Mouse (Mus musculus) right cerebral cortex, postnatal 25 days (tissue): ENCODE measurements at regions not wholly inside any gene's neighbourhood (a gene's known extent, or its start where the extent isn't known, plus 50 kb on each side); places are given as distances from the start of the nearest gene placed in this dataset.

Experiments used
- DNase-seq: peaks from one replicate; pipeline ENCODE4 v3.0.0; 2022

GRCm38 (mm10) chr11:28782486-28782885 lies 70.5 kb upstream of the Efemp1 start:
- DNase-seq = no peak

GRCm38 (mm10) chr11:28770831-28771230 lies 82.2 kb upstream of the Efemp1 start:
- no peak for DNase-seq

DNA sequence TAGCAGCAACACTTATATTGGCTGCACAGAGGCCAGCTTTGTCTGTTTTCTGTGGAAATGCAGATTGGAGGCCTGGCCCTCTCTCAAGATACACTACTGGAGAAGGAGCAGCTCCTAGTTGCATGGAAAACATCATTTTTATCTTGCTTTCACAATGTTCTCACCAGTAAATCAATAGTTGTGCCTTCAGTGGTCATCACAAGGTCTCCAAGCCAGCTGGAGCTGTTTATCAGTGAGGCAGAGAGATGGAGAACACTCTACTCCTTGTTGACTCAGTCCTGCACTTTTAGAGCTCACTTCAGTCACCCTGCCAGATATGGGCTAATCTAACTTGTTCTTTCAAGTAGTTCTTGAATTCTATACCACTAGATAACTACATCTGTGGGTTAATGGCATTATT lies 92.3 kb upstream of the Efemp1 start:
- no peak for DNase-seq

DNA sequence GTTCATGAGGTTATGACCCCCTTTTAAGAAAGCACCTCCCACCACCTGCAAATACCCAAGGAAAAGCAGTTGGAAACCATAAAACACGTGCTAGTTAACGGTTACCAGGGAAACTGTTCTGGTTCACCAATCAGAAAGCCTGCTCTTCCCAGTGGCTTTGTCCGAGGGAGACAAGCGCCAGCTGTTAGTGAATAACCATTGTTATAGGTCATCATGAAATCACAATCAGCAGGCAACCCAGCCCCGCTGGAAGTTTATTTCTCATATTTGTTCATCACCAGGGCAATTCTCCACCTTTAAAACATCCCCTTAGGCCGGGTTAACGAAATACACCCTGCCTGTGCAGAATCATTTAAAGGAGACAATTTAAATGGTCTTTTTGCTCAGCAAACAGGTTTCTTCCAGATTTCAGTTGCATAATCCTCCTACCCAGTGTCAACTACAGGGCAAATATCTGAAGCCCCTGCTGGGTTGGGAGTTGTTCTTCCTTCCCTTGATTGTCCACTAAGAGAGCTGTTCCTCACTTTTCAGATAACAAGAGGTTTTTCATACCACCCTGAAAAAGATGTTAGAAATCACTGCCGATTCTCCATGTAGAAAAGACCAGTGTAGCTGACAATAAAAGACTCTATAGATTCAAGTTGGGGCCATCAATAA lies 117.9 kb upstream of the Efemp1 start:
- peak; percentile 3 for DNase-seq

DNA sequence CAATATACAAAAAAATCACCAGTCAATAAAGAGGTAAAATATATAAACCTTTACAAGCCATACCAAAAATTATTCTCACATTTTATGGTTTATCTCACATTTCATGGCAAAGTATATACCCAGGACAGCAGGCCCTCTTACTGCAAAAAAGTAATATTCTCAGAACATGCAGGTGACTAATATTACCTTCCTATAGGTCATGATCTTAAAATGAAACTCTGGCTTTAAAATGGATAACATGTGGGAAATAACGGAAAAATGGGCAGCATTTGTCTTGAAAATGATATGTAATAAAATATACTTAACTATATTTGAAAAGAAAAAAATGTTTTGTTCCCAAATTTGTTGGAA lies 118.4 kb upstream of the Efemp1 start:
- no peak for DNase-seq

DNA sequence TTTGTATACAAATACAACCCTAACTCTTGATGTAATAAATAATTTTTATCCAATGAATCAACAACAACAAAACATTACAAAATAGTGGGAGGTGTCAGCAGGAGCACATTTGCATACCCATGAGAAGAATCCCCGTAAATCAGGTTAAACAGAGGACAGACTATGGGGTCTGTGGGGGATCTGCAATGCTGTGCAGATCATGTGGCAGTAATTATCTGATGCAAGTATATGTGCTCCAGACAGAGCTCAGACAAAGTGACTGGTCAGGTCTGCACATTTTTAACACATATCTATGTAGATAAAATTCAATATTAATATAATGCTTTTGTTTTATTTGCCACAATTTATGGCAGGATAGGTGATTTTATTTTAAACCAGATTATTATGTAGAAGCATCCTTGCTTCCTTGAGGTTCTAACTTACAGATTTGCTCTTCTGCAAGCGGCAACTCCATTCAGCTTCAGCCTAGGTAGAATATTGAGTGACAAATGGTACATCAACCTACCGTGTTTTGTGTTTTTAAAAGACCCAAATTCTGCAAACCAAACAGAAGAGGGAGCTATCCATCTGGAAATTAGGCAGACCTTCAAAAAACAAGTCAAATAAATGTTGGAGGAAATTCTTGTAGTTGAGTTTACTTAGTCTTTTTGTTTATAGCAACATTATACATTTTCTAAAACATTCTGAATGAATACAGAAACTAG lies 119.0 kb upstream of the Efemp1 start:
- DNase-seq = no peak

DNA sequence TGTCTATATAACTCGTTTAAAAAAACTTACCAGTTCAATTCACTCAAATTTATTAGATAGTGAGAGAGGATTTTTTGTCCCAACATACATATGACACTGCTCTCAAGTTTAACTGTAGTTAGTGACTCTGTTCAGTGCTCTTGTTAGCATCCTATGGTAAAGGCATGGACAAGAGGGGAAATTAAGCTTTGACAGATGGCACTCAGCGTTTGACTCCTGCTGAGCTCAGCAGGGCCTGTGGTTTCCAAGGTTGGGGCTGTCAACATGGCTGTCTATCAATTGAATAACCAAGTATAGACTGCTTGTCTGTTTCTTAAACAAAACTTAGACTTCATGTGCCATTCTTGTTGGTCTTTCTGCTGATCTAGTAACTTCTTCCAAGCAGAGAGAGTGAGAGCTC lies 122.9 kb upstream of the Efemp1 start:
- DNase-seq = no peak

DNA sequence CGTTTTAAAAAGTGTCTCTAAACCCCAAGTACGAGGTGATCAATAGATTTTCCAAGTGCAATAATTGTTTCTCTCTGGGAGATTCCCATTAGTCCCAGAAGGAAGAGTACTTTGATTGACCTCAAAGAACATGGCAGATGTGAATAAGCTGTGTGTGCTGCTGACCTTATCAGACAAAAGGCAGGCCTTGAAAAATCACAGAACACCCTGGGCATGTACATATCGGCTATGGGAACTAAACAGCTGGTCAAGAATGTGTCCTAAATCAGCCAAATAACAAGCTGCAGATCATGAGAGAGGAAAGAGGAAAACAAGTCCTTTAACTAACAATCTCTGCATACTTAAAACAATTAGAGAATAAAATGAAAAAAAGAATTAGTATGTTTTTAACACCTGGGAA lies 125.4 kb upstream of the Ccdc85a start:
- DNase-seq = no peak

- no peak for DNase-seq
Measured at GRCm38 (mm10) chr11:28708431-28708830, 124.3 kb upstream of the Ccdc85a start.

DNA sequence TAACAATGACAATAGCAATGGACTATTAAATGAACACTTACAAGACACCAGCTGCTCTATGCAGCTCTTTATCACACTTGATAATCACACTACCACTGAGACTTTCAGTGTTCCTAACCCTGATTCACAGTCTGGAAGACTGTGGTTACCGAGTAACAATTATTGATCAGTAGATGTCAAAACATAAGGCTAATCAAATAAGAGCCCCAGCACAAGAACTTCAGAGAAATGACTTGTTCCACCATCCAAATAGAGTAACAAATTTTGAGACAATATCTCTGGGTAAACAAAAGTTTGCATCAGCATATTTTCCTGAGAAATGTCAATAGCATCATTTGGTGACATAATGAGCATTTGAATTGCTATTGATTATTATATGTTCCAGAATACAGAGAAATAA lies 118.3 kb upstream of the Ccdc85a start:
- DNase-seq = no peak

DNA sequence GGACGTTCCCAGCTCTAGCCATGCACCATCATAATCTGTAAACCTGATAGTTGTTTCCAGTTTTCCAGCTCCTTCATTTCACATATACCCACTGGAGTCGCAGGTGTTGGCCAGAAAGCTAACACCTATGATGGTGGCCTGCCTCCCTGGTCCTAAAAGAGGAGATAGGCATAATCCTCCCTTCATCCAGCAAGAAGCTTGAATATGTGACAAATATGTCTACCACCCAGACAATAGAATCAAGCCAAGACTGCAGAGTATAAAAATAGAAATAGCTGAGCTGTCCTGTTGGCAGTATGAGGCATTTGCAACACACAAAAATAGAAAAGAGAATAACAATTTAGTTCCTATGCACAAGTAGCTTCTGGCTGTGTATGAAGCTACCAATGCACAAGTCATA lies 117.3 kb upstream of the Ccdc85a start:
- DNase-seq = no peak

- no peak for DNase-seq
Measured at GRCm38 (mm10) chr11:28699766-28700165, 115.6 kb upstream of the Ccdc85a start.

- DNase-seq = no peak
Measured at GRCm38 (mm10) chr11:28697644-28698480, 113.7 kb upstream of the Ccdc85a start.

- no peak for DNase-seq
Measured at GRCm38 (mm10) chr11:28695031-28695430, 110.9 kb upstream of the Ccdc85a start.

DNA sequence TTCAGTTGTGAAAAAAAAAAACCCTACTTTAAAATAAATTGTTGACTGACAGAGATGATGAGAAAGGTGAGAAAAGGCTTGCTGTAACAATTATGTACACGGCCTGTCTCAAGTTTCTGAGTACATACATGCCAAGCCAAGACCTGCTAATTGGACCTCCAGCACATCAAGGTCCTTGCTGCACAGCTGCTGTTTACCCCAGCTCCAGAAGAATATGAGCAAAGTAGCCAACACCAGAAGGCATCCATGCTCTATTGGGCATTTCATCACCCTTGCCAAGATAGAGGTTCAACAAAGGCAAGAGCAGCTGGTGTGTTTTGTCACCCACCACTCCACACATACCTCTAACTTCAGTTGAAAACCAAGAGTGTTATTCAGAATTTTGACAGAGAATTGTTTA lies 109.2 kb upstream of the Ccdc85a start:
- DNase-seq = no peak

DNA sequence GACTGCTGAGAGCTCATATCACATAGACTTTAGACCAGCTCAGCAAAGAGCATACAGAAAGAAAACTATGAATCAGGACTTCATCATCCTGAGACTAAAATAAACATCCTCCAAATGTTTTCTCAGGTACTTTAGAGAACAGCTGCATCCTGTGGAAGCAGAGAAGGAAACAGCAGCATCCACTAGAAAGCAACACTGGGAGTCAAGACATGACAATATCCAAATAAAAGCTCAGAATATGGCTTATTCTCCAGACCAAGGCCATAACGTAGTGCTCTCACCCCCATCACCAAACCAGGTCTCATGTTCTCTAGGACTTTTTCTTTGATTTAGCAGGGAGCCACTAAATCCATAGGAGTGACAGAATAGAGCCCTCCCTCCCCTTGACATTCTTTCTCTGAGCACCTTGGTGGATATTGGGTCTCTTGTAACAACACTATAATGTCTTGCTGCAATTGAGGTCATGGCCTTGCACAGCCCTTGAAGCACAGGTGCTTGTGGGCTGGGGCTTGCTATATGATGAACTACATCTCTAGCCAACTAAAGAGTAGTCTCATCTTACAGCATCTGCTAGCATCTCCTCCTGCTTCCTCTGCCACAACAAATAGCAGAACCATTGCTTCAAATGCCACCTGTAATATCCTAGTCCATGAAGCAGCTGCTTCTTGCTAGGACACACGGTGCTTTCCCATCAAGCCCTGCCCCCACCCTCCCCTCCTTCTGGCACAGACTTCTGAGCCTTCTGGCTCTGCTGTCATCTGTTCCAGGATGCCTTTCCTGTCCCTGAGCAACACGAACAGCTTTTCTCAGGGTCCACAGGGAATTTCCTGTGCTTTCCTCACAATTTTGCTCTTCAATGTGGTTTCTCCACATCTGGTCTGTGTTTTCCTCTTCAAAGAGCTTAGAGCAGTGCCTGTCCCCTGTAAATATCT lies 108.4 kb upstream of the Ccdc85a start:
- DNase-seq = peak; percentile 16

DNA sequence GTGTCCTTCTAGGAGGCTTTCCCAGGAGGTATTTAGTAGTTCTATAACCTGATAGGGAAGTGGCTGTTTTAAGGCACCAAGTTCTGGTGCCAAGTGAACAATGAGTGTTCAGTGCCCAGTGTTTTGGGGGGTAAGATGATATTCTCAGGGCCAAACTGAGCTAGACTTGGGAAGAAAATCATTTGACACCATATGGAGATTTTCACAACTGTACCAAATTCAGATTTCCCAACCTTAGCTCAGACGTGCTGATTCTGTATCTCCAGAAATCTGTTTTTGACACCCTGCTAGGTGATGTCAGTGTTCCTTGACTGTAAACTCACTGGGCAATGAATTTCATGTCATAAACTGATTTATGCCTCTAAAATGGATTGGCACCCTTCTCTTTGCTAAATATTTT lies 104.3 kb upstream of the Ccdc85a start:
- DNase-seq = no peak

DNA sequence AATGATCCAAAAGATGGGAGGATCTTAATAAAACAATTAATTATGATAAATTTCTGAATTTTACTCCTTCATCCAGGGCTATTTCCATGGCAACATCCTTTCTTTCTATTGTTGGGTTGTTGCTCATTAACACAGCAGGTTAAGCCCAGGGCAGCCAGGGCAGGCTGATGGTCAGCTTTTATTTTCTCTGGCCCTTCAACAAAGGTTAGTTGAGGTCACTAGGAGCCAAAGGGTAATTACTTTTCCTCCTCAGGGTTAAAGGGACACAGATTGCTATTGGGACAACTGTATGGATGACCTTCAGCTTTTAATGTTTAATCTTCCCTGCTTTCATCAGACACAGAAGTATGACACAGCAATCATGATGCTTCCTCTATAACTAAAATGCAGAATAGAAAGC lies 101.3 kb upstream of the Ccdc85a start:
- DNase-seq = no peak

- no peak for DNase-seq
Measured at GRCm38 (mm10) chr11:28681311-28681710, 97.2 kb upstream of the Ccdc85a start.

- no peak for DNase-seq
Measured at GRCm38 (mm10) chr11:28670765-28671164, 86.6 kb upstream of the Ccdc85a start.

DNA sequence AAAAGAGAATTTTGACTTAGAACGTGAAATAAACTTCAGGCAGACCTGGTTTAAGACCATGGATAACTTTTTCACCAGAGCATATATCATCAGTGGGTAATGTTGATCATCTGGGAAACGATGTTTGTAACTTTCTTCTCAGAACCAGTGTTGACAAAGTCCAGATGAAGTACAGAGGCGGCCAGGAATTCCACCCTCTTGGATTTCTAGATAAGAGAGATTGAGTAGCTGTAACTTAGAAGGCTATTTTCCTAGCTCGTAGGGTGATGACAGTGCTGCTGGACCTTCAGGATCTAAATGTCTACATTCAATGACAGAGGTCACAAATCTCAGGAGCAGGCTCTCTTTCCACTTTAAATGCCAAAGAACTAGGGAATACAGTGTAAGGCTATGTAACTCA lies 85.2 kb upstream of the Ccdc85a start:
- DNase-seq = no peak

GRCm38 (mm10) chr11:28660377-28660776 lies 76.3 kb upstream of the Ccdc85a start:
- no peak for DNase-seq
